Mouse (Mus musculus) G1E (cell line): ENCODE data around the gene Oxsr1.

Experiments used
- CTCF ChIP-seq: IDR thresholded peaks from 2 replicates; pipeline ENCODE4 v1.5.1; 2012; ENCODE audit warnings: low read depth, low read length, inconsistent platforms, mixed read lengths
- GATA1 ChIP-seq: IDR thresholded peaks from 2 replicates; pipeline ENCODE4 v1.6.1; 2012; ENCODE audit warnings: borderline replicate concordance, low read length, inconsistent platforms, mixed read lengths
- TAL1 ChIP-seq: conservative IDR thresholded peaks from 2 replicates; pipeline ENCODE4 v1.6.1; 2012; ENCODE audit warnings: low read depth, low read length, inconsistent platforms, mixed read lengths

DNA sequence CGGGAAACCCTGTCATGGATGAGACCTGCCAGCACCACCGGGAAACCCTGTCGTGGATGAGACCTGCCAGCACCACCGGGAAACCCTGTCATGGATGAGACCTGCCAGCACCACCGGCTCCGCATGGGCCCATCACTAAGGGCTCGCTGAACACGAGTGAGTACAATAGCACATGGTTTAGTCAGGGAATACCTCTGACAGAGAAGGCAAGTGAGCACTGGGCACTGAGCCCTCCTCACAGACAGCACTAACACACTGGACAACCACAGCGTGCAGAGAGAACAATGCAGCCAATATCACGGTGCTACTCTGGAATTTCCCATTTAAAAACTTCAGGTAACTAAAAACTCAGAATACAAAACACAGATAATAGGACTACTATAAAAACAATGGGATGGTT, 9.1 kb downstream of the Oxsr1 start:
- TF ChIP-seq GATA1 (no peak), CTCF (no peak), TAL1 (no peak)
